Mouse (Mus musculus): ENCODE results near the gene Nav3. TPM values are rescaled to one million over a fixed set of nuclear protein-coding genes. Genes with fewer than 3 reads are reported as not detected.

Nav3 gene
- polyA plus RNA-seq, 1 experiment from 2014 or later, result 2.3 TPM

- Histone ChIP-seq H3K9me3 (replicated peaks) (no peaks in the 10 kb centered on the region), H3K36me3 (no peaks in the 10 kb centered on the region), H3K27ac (no peak overlapping the region), H3K4me1 (replicated peaks) (no peaks in the 10 kb centered on the region), H3K27me3 (no peaks in the 10 kb centered on the region), H3K4me2 (no peak overlapping the region), H3K9ac (no peak overlapping the region), H3K4me3 (no peak overlapping the region)
- ATAC-seq (replicated peaks; ENCODE audit: insufficient number of reproducible peaks, insufficient read depth, low FRiP score, low read depth), result no peak
- 88% methylated on average over 2 of the region's 2 CpGs for WGBS
Observed at GRCm38 (mm10) chr10:110380792-110381191, 75.2 kb downstream of the Nav3 start.

- 58% methylated on average over 11 of the region's 11 CpGs for WGBS
- no peaks in the 10 kb centered on the region for H3K36me3 ChIP-seq
- ATAC-seq (replicated peaks; ENCODE audit: insufficient number of reproducible peaks, insufficient read depth, low FRiP score, low read depth), result no peak
Observed at GRCm38 (mm10) chr10:110372724-110373455, 83.1 kb downstream of the Nav3 start.

DNA sequence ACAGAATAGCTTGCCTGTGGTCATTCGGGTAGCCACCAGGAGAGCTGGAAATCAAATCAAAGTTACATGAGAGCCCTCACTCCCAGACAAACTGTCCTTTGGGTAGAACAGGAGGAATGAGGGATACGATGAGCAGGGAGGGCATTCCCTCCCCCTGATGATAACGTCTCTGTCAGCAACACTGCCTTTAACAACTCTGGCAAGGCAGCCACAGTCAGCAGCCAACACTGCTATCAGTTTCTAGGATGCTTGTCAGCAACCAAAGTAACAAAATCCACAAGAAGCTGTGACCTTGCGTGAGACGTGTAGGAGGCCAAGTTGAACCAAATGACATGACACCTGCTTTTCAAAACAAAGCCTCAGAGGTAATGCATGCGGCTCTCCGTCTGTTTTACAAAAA is 103.9 kb downstream of the Nav3 start:
- ATAC-seq (replicated peaks; ENCODE audit: insufficient number of reproducible peaks, insufficient read depth, low FRiP score, low read depth), result no peak
- WGBS, result 21% methylated on average over 7 of the region's 7 CpGs
- H3K4me1 ChIP-seq (replicated peaks), result peaks cover 10% of the 10 kb centered on the region

More at GRCm38 (mm10) chr10:110372724-110373455, 83.1 kb downstream of the Nav3 start:
- Histone ChIP-seq H3K4me3 (no peak overlapping the region), H3K4me1 (replicated peaks) (0 out of 2 replicates have a peak, but pooled peaks cover 3% of the 10 kb centered on the region), H3K9me3 (replicated peaks) (no peaks in the 10 kb centered on the region), H3K9ac (no peak overlapping the region), H3K27me3 (no peaks in the 10 kb centered on the region), H3K4me2 (no peak overlapping the region), H3K27ac (no peak overlapping the region)

GRCm38 (mm10) chr10:110330030-110330429 is 126.0 kb downstream of the Nav3 start:
- no peaks in the 10 kb centered on the region for H3K9me3 ChIP-seq (replicated peaks)
- no peaks in the 10 kb centered on the region for H3K27me3 ChIP-seq
- peak overlapping the region; percentile 71; the same call in 1 of the 2 replicates for H3K27ac ChIP-seq
- WGBS, result 60% methylated on average over 5 of the region's 5 CpGs
- H3K9ac ChIP-seq, result no peak overlapping the region
- H3K4me3 ChIP-seq, result no peak overlapping the region
- no peak overlapping the region for H3K4me2 ChIP-seq
- no peak for ATAC-seq (replicated peaks; ENCODE audit: insufficient number of reproducible peaks, insufficient read depth, low FRiP score, low read depth)
- H3K36me3 ChIP-seq, result no peaks in the 10 kb centered on the region
- H3K4me1 ChIP-seq (replicated peaks), result peaks cover 7% of the 10 kb centered on the region; the same call in 1 of the 2 replicates

More for the DNA sequence above, 103.9 kb downstream of the Nav3 start:
- Histone ChIP-seq H3K27me3 (no peaks in the 10 kb centered on the region), H3K4me2 (no peak overlapping the region), H3K27ac (peak overlapping the region; percentile 49), H3K9ac (no peak overlapping the region), H3K4me3 (no peak overlapping the region), H3K9me3 (replicated peaks) (no peaks in the 10 kb centered on the region), H3K36me3 (no peaks in the 10 kb centered on the region)

GRCm38 (mm10) chr10:110329629-110330028 is 126.4 kb downstream of the Nav3 start:
- H3K27ac ChIP-seq, result peak overlapping the region; percentile 71
- ATAC-seq (replicated peaks; ENCODE audit: insufficient number of reproducible peaks, insufficient read depth, low FRiP score, low read depth), result no peak; the same call in 1 of the 2 replicates
- H3K9ac ChIP-seq, result no peak overlapping the region
- 20% methylated on average over 5 of the region's 5 CpGs for WGBS
- H3K9me3 ChIP-seq (replicated peaks), result no peaks in the 10 kb centered on the region
- no peaks in the 10 kb centered on the region for H3K27me3 ChIP-seq
- H3K4me3 ChIP-seq, result no peak overlapping the region
- H3K4me2 ChIP-seq, result no peak overlapping the region
- H3K4me1 ChIP-seq (replicated peaks), result peaks cover 7% of the 10 kb centered on the region; the same call in 1 of the 2 replicates
- H3K36me3 ChIP-seq, result no peaks in the 10 kb centered on the region

GRCm38 (mm10) chr10:110322082-110322632 is 133.8 kb downstream of the Nav3 start:
- H3K4me1 ChIP-seq (replicated peaks), result no peaks in the 10 kb centered on the region
- H3K36me3 ChIP-seq, result no peaks in the 10 kb centered on the region
- H3K27ac ChIP-seq, result no peak overlapping the region
- H3K9me3 ChIP-seq (replicated peaks), result no peaks in the 10 kb centered on the region
- H3K9ac ChIP-seq, result no peak overlapping the region
- 78% methylated on average over 6 of the region's 6 CpGs for WGBS
- no peak for ATAC-seq (replicated peaks; ENCODE audit: insufficient number of reproducible peaks, insufficient read depth, low FRiP score, low read depth)
- H3K4me3 ChIP-seq, result no peak overlapping the region
- H3K27me3 ChIP-seq, result no peaks in the 10 kb centered on the region
- H3K4me2 ChIP-seq, result no peak overlapping the region

- Histone ChIP-seq H3K36me3 (no peaks in the 10 kb centered on the region; the same call in 1 of the 2 replicates), H3K4me3 (no peak overlapping the region), H3K9me3 (replicated peaks) (0 out of 2 replicates have a peak, but pooled peaks cover 3% of the 10 kb centered on the region), H3K9ac (no peak overlapping the region), H3K27me3 (no peaks in the 10 kb centered on the region), H3K27ac (no peak overlapping the region), H3K4me2 (no peak overlapping the region), H3K4me1 (replicated peaks) (no peaks in the 10 kb centered on the region)
- ATAC-seq (replicated peaks; ENCODE audit: insufficient number of reproducible peaks, insufficient read depth, low FRiP score, low read depth), result no peak
- 73% methylated on average over 5 of the region's 5 CpGs for whole genome bisulfite sequencing
Observed at GRCm38 (mm10) chr10:110317275-110317674, 138.7 kb downstream of the Nav3 start.

GRCm38 (mm10) chr10:110314525-110314924 is 141.5 kb downstream of the Nav3 start:
- no peak for ATAC-seq (replicated peaks; ENCODE audit: insufficient number of reproducible peaks, insufficient read depth, low FRiP score, low read depth)
- Histone ChIP-seq H3K4me2 (no peak overlapping the region), H3K27ac (no peak overlapping the region), H3K9ac (no peak overlapping the region), H3K36me3 (no peaks in the 10 kb centered on the region; the same call in 1 of the 2 replicates), H3K9me3 (replicated peaks) (0 out of 2 replicates have a peak, but pooled peaks cover 3% of the 10 kb centered on the region), H3K4me3 (no peak overlapping the region), H3K27me3 (no peaks in the 10 kb centered on the region), H3K4me1 (replicated peaks) (no peaks in the 10 kb centered on the region)
- WGBS, result 76% methylated on average over 5 of the region's 5 CpGs

- WGBS, result 87% methylated on average over 7 of the region's 7 CpGs
- no peak overlapping the region for H3K4me2 ChIP-seq
- no peaks in the 10 kb centered on the region; the same call in 1 of the 2 replicates for H3K36me3 ChIP-seq
- no peak overlapping the region for H3K4me3 ChIP-seq
- no peaks in the 10 kb centered on the region for H3K4me1 ChIP-seq (replicated peaks)
- ATAC-seq (replicated peaks; ENCODE audit: insufficient number of reproducible peaks, insufficient read depth, low FRiP score, low read depth), result no peak
- no peak overlapping the region for H3K27ac ChIP-seq
- H3K27me3 ChIP-seq, result no peaks in the 10 kb centered on the region
- H3K9ac ChIP-seq, result no peak overlapping the region
- H3K9me3 ChIP-seq (replicated peaks), result 0 out of 2 replicates have a peak, but pooled peaks cover 3% of the 10 kb centered on the region
Observed at GRCm38 (mm10) chr10:110313959-110314358, 142.0 kb downstream of the Nav3 start.

- no peak overlapping the region for H3K4me3 ChIP-seq
- H3K4me1 ChIP-seq (replicated peaks), result no peaks in the 10 kb centered on the region
- H3K27ac ChIP-seq, result no peak overlapping the region
- H3K9me3 ChIP-seq (replicated peaks), result 0 out of 2 replicates have a peak, but pooled peaks cover 3% of the 10 kb centered on the region
- no peak overlapping the region for H3K9ac ChIP-seq
- no peaks in the 10 kb centered on the region for H3K27me3 ChIP-seq
- no peak overlapping the region for H3K4me2 ChIP-seq
- H3K36me3 ChIP-seq, result no peaks in the 10 kb centered on the region; the same call in 1 of the 2 replicates
- 72% methylated on average over 4 of the region's 4 CpGs for WGBS
- ATAC-seq (replicated peaks; ENCODE audit: insufficient number of reproducible peaks, insufficient read depth, low FRiP score, low read depth), result no peak
Observed at GRCm38 (mm10) chr10:110309511-110309910, 146.5 kb downstream of the Nav3 start.

- no peak overlapping the region for H3K27ac ChIP-seq
- H3K4me2 ChIP-seq, result no peak overlapping the region
- H3K9me3 ChIP-seq (replicated peaks), result no peaks in the 10 kb centered on the region
- no peaks in the 10 kb centered on the region for H3K27me3 ChIP-seq
- no peaks in the 10 kb centered on the region for H3K4me1 ChIP-seq (replicated peaks)
- no peaks in the 10 kb centered on the region for H3K36me3 ChIP-seq
- H3K9ac ChIP-seq, result no peak overlapping the region
- no peak overlapping the region for H3K4me3 ChIP-seq
- ATAC-seq (replicated peaks; ENCODE audit: insufficient number of reproducible peaks, insufficient read depth, low FRiP score, low read depth), result no peak
- WGBS, result 79% methylated on average over 5 of the region's 5 CpGs
Observed at GRCm38 (mm10) chr10:110305609-110306008, 150.4 kb downstream of the Nav3 start.
